Mouse (Mus musculus): ENCODE measurements around the gene Dusp23. TPM values are rescaled to one million over a fixed set of nuclear protein-coding genes. Genes with fewer than 3 reads are reported as not detected.
A peak's percentile ranks its signal among the peaks of the same experiment; 100 is the strongest.

Dusp23 gene
- 12.7 and 13.7 TPM in 2 replicates for polyA plus RNA-seq (2015; fragmentation: Nextera tagmentation; extraction: Ambion mirVana)

GRCm38 (mm10) chr1:172632451-172633326 lies at the start of gene Dusp23:
TSS of gene Dusp23 (minus strand) at chr1:172632962.
- Histone ChIP-seq H3K9me3 (replicated peaks; ENCODE audit: control insufficient read depth, low read length) (no peaks in the 10 kb centered on the region), H3K27me3 (ENCODE audit: control insufficient read depth, insufficient read depth, low read length) (no peaks in the 10 kb centered on the region), H3K4me2 (ENCODE audit: low read depth, low read length) (peak within 1 kb of the TSS; percentile 72), H3K4me3 (replicated peaks; ENCODE audit: low read length) (peak within 1 kb of the TSS; percentile 89), H3K27ac (ENCODE audit: low read length) (peak within 1 kb of the TSS; percentile 90), H3K4me1 (ENCODE audit: control insufficient read depth, insufficient read depth, low read length) (no peaks in the 10 kb centered on the region), H3K36me3 (ENCODE audit: control insufficient read depth, insufficient read depth, low read length) (no peaks in the 10 kb centered on the region), H3K9ac (ENCODE audit: low read length) (peak within 1 kb of the TSS; percentile 85)
- under 1% methylated on average over 53 of the region's 53 CpGs for WGBS
- peak; percentile 98 for ATAC-seq (ENCODE audit: insufficient read depth, low FRiP score)

GRCm38 (mm10) chr1:172680742-172681141 lies 48.0 kb upstream of the Dusp23 start:
- Histone ChIP-seq H3K4me2 (ENCODE audit: low read depth, low read length) (no peak overlapping the region), H3K9ac (ENCODE audit: low read length) (no peak overlapping the region), H3K36me3 (ENCODE audit: control insufficient read depth, insufficient read depth, low read length) (no peaks in the 10 kb centered on the region), H3K4me3 (replicated peaks; ENCODE audit: low read length) (no peak overlapping the region), H3K27me3 (ENCODE audit: control insufficient read depth, insufficient read depth, low read length) (no peaks in the 10 kb centered on the region), H3K4me1 (ENCODE audit: control insufficient read depth, insufficient read depth, low read length) (no peaks in the 10 kb centered on the region), H3K27ac (ENCODE audit: low read length) (no peak overlapping the region), H3K9me3 (replicated peaks; ENCODE audit: control insufficient read depth, low read length) (no peaks in the 10 kb centered on the region)
- 85% methylated on average over 4 of the region's 4 CpGs for WGBS
- ATAC-seq (ENCODE audit: insufficient read depth, low FRiP score) = no peak

- Histone ChIP-seq H3K9me3 (replicated peaks; ENCODE audit: control insufficient read depth, low read length) (no peaks in the 10 kb centered on the region), H3K36me3 (ENCODE audit: control insufficient read depth, insufficient read depth, low read length) (no peaks in the 10 kb centered on the region)
- WGBS = 73% methylated on average over 1 of the region's 1 CpGs
Measured at GRCm38 (mm10) chr1:172670716-172671115, 38.0 kb upstream of the Dusp23 start.

GRCm38 (mm10) chr1:172667597-172667996 lies 34.8 kb upstream of the Dusp23 start:
- Histone ChIP-seq H3K9me3 (replicated peaks; ENCODE audit: control insufficient read depth, low read length) (no peaks in the 10 kb centered on the region), H3K36me3 (ENCODE audit: control insufficient read depth, insufficient read depth, low read length) (no peaks in the 10 kb centered on the region), H3K27me3 (ENCODE audit: control insufficient read depth, insufficient read depth, low read length) (no peaks in the 10 kb centered on the region), H3K27ac (ENCODE audit: low read length) (no peak overlapping the region), H3K4me3 (replicated peaks; ENCODE audit: low read length) (no peak overlapping the region), H3K9ac (ENCODE audit: low read length) (no peak overlapping the region), H3K4me2 (ENCODE audit: low read depth, low read length) (no peak overlapping the region), H3K4me1 (ENCODE audit: control insufficient read depth, insufficient read depth, low read length) (no peaks in the 10 kb centered on the region)
- no peak for ATAC-seq (ENCODE audit: insufficient read depth, low FRiP score)
- 68% methylated on average over 6 of the region's 6 CpGs for WGBS

More at GRCm38 (mm10) chr1:172670716-172671115, 38.0 kb upstream of the Dusp23 start:
- no peak overlapping the region for H3K9ac ChIP-seq (ENCODE audit: low read length)
- H3K27me3 ChIP-seq (ENCODE audit: control insufficient read depth, insufficient read depth, low read length) = no peaks in the 10 kb centered on the region
- H3K4me2 ChIP-seq (ENCODE audit: low read depth, low read length) = no peak overlapping the region
- H3K27ac ChIP-seq (ENCODE audit: low read length) = no peak overlapping the region
- H3K4me1 ChIP-seq (ENCODE audit: control insufficient read depth, insufficient read depth, low read length) = no peaks in the 10 kb centered on the region
- no peak for ATAC-seq (ENCODE audit: insufficient read depth, low FRiP score)
- H3K4me3 ChIP-seq (replicated peaks; ENCODE audit: low read length) = no peak overlapping the region

- ATAC-seq (ENCODE audit: insufficient read depth, low FRiP score) = no peak
- no peak overlapping the region for H3K4me3 ChIP-seq (replicated peaks; ENCODE audit: low read length)
- WGBS = 67% methylated on average over 2 of the region's 2 CpGs
- no peaks in the 10 kb centered on the region for H3K4me1 ChIP-seq (ENCODE audit: control insufficient read depth, insufficient read depth, low read length)
- H3K9me3 ChIP-seq (replicated peaks; ENCODE audit: control insufficient read depth, low read length) = no peaks in the 10 kb centered on the region
- H3K36me3 ChIP-seq (ENCODE audit: control insufficient read depth, insufficient read depth, low read length) = no peaks in the 10 kb centered on the region
- H3K27me3 ChIP-seq (ENCODE audit: control insufficient read depth, insufficient read depth, low read length) = no peaks in the 10 kb centered on the region
- no peak overlapping the region for H3K4me2 ChIP-seq (ENCODE audit: low read depth, low read length)
- no peak overlapping the region for H3K9ac ChIP-seq (ENCODE audit: low read length)
- no peak overlapping the region for H3K27ac ChIP-seq (ENCODE audit: low read length)
Measured at GRCm38 (mm10) chr1:172665457-172665856, 32.7 kb upstream of the Dusp23 start.

- no peaks in the 10 kb centered on the region for H3K36me3 ChIP-seq (ENCODE audit: control insufficient read depth, insufficient read depth, low read length)
- H3K9ac ChIP-seq (ENCODE audit: low read length) = no peak overlapping the region
- no peak overlapping the region for H3K27ac ChIP-seq (ENCODE audit: low read length)
- no peak overlapping the region for H3K4me2 ChIP-seq (ENCODE audit: low read depth, low read length)
- ATAC-seq (ENCODE audit: insufficient read depth, low FRiP score) = no peak
- H3K4me1 ChIP-seq (ENCODE audit: control insufficient read depth, insufficient read depth, low read length) = no peaks in the 10 kb centered on the region
- 75% methylated on average over 8 of the region's 8 CpGs for WGBS
- no peaks in the 10 kb centered on the region for H3K27me3 ChIP-seq (ENCODE audit: control insufficient read depth, insufficient read depth, low read length)
- H3K9me3 ChIP-seq (replicated peaks; ENCODE audit: control insufficient read depth, low read length) = no peaks in the 10 kb centered on the region
- H3K4me3 ChIP-seq (replicated peaks; ENCODE audit: low read length) = no peak overlapping the region
Measured at GRCm38 (mm10) chr1:172659688-172660087, 26.9 kb upstream of the Dusp23 start.

- no peaks in the 10 kb centered on the region for H3K4me1 ChIP-seq (ENCODE audit: control insufficient read depth, insufficient read depth, low read length)
- no peak overlapping the region for H3K4me2 ChIP-seq (ENCODE audit: low read depth, low read length)
- no peak for ATAC-seq (ENCODE audit: insufficient read depth, low FRiP score)
- H3K36me3 ChIP-seq (ENCODE audit: control insufficient read depth, insufficient read depth, low read length) = no peaks in the 10 kb centered on the region
- no peak overlapping the region for H3K27ac ChIP-seq (ENCODE audit: low read length)
- H3K9me3 ChIP-seq (replicated peaks; ENCODE audit: control insufficient read depth, low read length) = no peaks in the 10 kb centered on the region
- no peaks in the 10 kb centered on the region for H3K27me3 ChIP-seq (ENCODE audit: control insufficient read depth, insufficient read depth, low read length)
- 73% methylated on average over 3 of the region's 3 CpGs for WGBS
- no peak overlapping the region for H3K9ac ChIP-seq (ENCODE audit: low read length)
- H3K4me3 ChIP-seq (replicated peaks; ENCODE audit: low read length) = no peak overlapping the region
Measured at GRCm38 (mm10) chr1:172657266-172657665, 24.5 kb upstream of the Dusp23 start.

GRCm38 (mm10) chr1:172653900-172654299 lies 21.1 kb upstream of the Dusp23 start:
- Histone ChIP-seq H3K27ac (ENCODE audit: low read length) (no peak overlapping the region), H3K9ac (ENCODE audit: low read length) (no peak overlapping the region), H3K4me2 (ENCODE audit: low read depth, low read length) (no peak overlapping the region), H3K36me3 (ENCODE audit: control insufficient read depth, insufficient read depth, low read length) (no peaks in the 10 kb centered on the region), H3K27me3 (ENCODE audit: control insufficient read depth, insufficient read depth, low read length) (no peaks in the 10 kb centered on the region), H3K4me1 (ENCODE audit: control insufficient read depth, insufficient read depth, low read length) (no peaks in the 10 kb centered on the region), H3K9me3 (replicated peaks; ENCODE audit: control insufficient read depth, low read length) (no peaks in the 10 kb centered on the region), H3K4me3 (replicated peaks; ENCODE audit: low read length) (no peak overlapping the region)
- WGBS = 69% methylated on average over 6 of the region's 6 CpGs
- no peak for ATAC-seq (ENCODE audit: insufficient read depth, low FRiP score)

GRCm38 (mm10) chr1:172652040-172652662 lies 19.4 kb upstream of the Dusp23 start:
- Histone ChIP-seq H3K36me3 (ENCODE audit: control insufficient read depth, insufficient read depth, low read length) (no peaks in the 10 kb centered on the region), H3K4me2 (ENCODE audit: low read depth, low read length) (no peak overlapping the region), H3K4me3 (replicated peaks; ENCODE audit: low read length) (no peak overlapping the region), H3K9ac (ENCODE audit: low read length) (no peak overlapping the region), H3K9me3 (replicated peaks; ENCODE audit: control insufficient read depth, low read length) (no peaks in the 10 kb centered on the region), H3K27me3 (ENCODE audit: control insufficient read depth, insufficient read depth, low read length) (no peaks in the 10 kb centered on the region), H3K4me1 (ENCODE audit: control insufficient read depth, insufficient read depth, low read length) (no peaks in the 10 kb centered on the region), H3K27ac (ENCODE audit: low read length) (no peak overlapping the region)
- no peak for ATAC-seq (ENCODE audit: insufficient read depth, low FRiP score)
- WGBS = 47% methylated on average over 18 of the region's 18 CpGs

Data from stomach, embryonic 16.5 days (tissue).